Mouse (Mus musculus): ENCODE measurements at regions not wholly inside any gene's neighbourhood (a gene's known extent, or its start where the extent isn't known, plus 50 kb on each side); places are given as distances from the start of the nearest gene placed in this dataset.
A peak's percentile ranks its signal among the peaks of the same experiment; 100 is the strongest.

DNA sequence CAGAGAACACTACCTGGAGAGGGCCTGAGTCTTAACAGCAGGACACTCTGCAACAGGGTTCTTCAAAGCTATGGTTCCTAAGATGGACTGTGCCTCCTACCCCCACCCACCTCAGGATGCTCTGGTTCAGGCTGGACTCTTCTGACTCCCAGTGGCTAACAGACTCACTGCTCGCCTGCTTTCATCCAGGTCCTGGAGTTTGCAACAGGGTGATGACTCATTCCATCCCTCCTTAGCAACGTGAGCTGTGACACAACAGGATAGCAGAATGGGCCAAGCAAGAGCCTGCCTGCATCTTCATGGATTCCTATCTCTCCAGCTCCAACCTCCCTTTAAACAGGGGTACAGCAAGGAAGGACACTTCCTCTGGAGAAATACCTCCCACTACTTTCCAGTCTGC lies 135.4 kb upstream of the Irx3 start:
- TF ChIP-seq CTCF (IDR thresholded peaks at IDR 0.05) (peak; percentile 38), POLR2A (IDR thresholded peaks at IDR 0.05; ENCODE audit: insufficient read depth, low read depth, low read length) (no peak), EP300 (IDR thresholded peaks at IDR 0.05; ENCODE audit: insufficient read depth, low read depth, low read length) (no peak)
